Mouse (Mus musculus) forebrain, embryonic 15.5 days (tissue): ENCODE data around the gene Git2. TPM values are rescaled to one million over a fixed set of nuclear protein-coding genes. Genes with fewer than 3 reads are reported as not detected.

Experiments
- ATAC-seq: fragments of 200-750 bp; cut with Nextera tagmentation; replicated peaks from 2 replicates; pipeline ENCODE4 v1.8.0; 2017; ENCODE audit warnings: mild to moderate bottlenecking, moderate TSS enrichment, moderate library complexity
- H3K27ac ChIP-seq: fragments of 300-500 bp; sonication (generic); replicated peaks from 2 replicates; pipeline ENCODE4 v1.5.1; 2015; ENCODE audit warnings: mild to moderate bottlenecking, inconsistent platforms
- H3K27me3 ChIP-seq: fragments of 300-500 bp; sonication (generic); 2 replicates; pipeline ENCODE4 v1.6.1; 2015; ENCODE audit warnings: inconsistent platforms
- H3K36me3 ChIP-seq: fragments of 300-500 bp; sonication (generic); 2 replicates; pipeline ENCODE4 v1.6.1; 2015; ENCODE audit warnings: mild to moderate bottlenecking, inconsistent platforms
- H3K4me1 ChIP-seq: fragments of 300-500 bp; sonication (generic); 2 replicates; pipeline ENCODE4 v1.6.1; 2015; ENCODE audit warnings: inconsistent platforms
- H3K4me2 ChIP-seq: fragments of 300-500 bp; sonication (generic); replicated peaks from 2 replicates; pipeline ENCODE4 v1.6.1; 2015; ENCODE audit warnings: mild to moderate bottlenecking, inconsistent platforms
- H3K4me3 ChIP-seq: fragments of 300-500 bp; sonication (generic); 2 replicates; pipeline ENCODE4 v1.5.1; 2015; ENCODE audit warnings: mild to moderate bottlenecking, inconsistent platforms
- H3K9ac ChIP-seq: fragments of 300-500 bp; sonication (generic); replicated peaks from 2 replicates; pipeline ENCODE4 v1.6.1; 2015; ENCODE audit warnings: mild to moderate bottlenecking, inconsistent platforms
- H3K9me3 ChIP-seq: fragments of 300-500 bp; sonication (generic); 2 replicates; pipeline ENCODE4 v1.6.1; 2016; ENCODE audit warnings: inconsistent platforms
- WGBS: fragments of 180-500 bp; shearing (Covaris S2); methylation state at CpG from one replicate; pipeline ENCODE4 v1.1.7; 2015; ENCODE audit warnings: mixed read lengths; 5-methylcytosine and 5-hydroxymethylcytosine counted together
- polyA plus RNA-seq: library from polyadenylated mRNA; unstranded; fragments of >200 nt; fragmentation: Nextera tagmentation; extraction: Ambion mirVana; gene quantifications from 2 replicates; pipeline ENCODE4 v1.2.1, GENCODE M21; 2015

Git2 gene
- polyA plus RNA-seq, 1 experiment from 2014 or later: 46.6 TPM

DNA sequence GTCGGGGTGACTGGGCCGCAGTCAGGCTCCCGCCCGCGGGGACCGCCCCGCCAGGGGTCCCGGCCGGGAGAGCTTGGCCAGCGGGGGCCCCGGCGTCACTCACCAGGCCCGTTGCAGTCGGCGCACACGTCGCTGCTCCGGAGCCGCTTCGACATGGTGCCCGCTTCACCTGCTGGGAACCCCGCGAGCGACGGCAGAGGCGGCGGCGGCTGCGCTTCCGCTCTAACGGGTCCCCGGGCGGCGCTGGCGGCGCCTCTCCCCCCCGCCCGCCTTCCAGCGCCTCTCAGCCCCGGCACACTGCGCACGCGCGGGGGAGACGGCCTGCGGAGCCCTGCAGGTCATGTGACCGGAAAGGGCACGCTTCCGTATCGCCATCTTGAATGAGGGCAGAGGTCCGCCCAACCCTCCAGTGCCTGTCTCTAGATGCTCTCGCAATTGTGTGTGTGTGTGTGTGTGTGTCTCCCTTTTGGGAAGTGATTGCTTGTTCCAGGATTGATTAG is 2.1 kb downstream of the Git2 start:
- Histone ChIP-seq H3K9me3 (no peaks in the 10 kb centered on the region), H3K27me3 (no peaks in the 10 kb centered on the region), H3K4me3 (peak overlapping the region; percentile 76), H3K4me2 (peak overlapping the region; percentile 71), H3K9ac (peak overlapping the region; percentile 95), H3K36me3 (no peaks in the 10 kb centered on the region), H3K27ac (peak overlapping the region; percentile 95), H3K4me1 (peaks cover 48% of the 10 kb centered on the region)
- WGBS: under 1% methylated on average over 28 of the region's 52 CpGs
- peak; percentile 78 for ATAC-seq

DNA sequence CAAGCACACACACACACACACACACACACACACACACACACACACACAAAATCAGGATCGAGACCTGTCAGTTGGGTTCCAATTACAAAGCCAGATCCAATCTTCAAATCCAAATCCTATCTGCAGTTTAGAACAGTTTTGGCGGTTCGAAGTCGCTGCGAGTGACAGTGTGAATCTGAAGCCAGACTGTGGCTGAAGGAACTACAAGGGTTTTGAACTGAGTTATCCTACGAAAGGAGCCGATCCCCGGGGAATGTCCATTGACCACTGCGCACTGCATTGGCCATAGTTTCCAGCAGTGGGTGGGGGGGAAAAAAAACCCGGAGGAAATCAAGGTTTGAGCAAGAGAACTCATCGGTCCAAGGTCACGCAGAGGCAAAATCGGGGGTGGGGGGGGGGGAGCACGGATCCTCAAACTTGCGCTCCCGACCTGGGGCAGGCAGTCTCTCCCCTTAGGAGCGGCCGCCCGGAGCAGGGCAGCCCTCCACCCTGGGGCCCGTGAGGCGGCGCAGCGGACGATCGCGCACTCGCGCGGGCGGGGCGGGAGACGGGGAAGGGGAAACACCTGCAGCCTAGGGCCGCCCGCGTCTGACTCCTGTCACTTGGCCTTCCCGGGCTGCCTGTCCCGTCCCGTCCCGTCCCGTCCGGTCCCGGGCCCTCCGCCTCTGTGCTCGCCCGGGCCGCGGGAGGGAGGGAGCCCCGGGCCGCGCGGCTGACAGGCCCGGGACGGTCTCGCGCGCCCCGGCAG is 2.7 kb downstream of the Git2 start:
- under 1% methylated on average over 51 of the region's 57 CpGs for WGBS
- Histone ChIP-seq H3K9me3 (no peaks in the 10 kb centered on the region), H3K4me2 (peak overlapping the region; percentile 71), H3K36me3 (no peaks in the 10 kb centered on the region), H3K4me1 (peaks cover 44% of the 10 kb centered on the region), H3K27ac (peak overlapping the region; percentile 95), H3K9ac (peak overlapping the region; percentile 95), H3K27me3 (no peaks in the 10 kb centered on the region), H3K4me3 (peak overlapping the region; percentile 76)
- ATAC-seq: peak; percentile 46

DNA sequence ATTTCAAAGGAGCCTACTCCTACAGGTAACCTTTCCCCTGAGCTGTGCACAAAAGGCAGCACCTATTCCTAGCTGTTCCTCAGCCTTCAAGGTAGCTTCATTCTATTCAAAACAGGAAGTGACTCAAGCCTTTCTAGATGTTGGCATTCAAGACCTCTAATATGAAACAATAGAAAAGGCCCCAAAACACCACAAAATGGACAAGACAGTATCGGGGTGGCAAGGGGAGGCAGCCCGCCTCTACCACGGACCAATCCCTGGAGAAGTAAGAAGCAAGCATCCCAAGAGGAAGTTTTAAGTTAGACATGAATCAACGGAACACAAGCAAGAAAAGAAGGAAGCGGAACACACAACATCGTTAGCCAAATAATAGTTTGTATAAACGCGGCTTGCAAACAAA is 3.5 kb downstream of the Git2 start:
- peaks cover 40% of the 10 kb centered on the region for H3K4me1 ChIP-seq
- peak overlapping the region; percentile 76 for H3K4me3 ChIP-seq
- H3K4me2 ChIP-seq: peak overlapping the region; percentile 71
- ATAC-seq: no peak
- H3K9me3 ChIP-seq: no peaks in the 10 kb centered on the region
- 50% methylated on average over 8 of the region's 8 CpGs for WGBS
- H3K27ac ChIP-seq: no peak overlapping the region; the same call in 1 of the 2 replicates
- H3K9ac ChIP-seq: no peak overlapping the region
- no peaks in the 10 kb centered on the region for H3K36me3 ChIP-seq
- H3K27me3 ChIP-seq: no peaks in the 10 kb centered on the region

DNA sequence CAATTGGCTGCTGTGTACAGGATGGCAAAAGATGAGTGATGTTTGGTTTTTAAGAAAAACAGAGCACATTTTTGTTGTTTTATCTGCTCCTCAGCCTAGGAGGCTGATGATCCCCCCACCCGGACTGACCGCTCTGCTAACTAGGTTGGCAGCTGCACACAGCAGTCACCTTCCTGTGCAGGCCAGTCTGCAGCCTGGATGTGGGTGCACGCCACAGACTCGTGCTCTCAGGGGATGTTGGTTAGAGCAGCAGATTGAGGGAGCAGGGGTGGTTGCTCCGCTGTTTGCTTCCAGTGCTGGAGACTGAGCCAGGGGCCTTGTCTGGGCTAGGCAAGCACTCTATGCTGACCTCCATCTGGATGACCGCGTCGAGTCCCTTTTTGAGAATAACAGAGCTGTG is 5.5 kb downstream of the Git2 start:
- Histone ChIP-seq H3K9me3 (no peaks in the 10 kb centered on the region), H3K4me2 (no peak overlapping the region), H3K4me3 (no peak overlapping the region), H3K27me3 (no peaks in the 10 kb centered on the region), H3K4me1 (peaks cover 24% of the 10 kb centered on the region), H3K9ac (no peak overlapping the region), H3K36me3 (peaks cover 12% of the 10 kb centered on the region; the same call in 1 of the 2 replicates), H3K27ac (no peak overlapping the region)
- 91% methylated on average over 8 of the region's 8 CpGs for WGBS
- ATAC-seq: no peak

DNA sequence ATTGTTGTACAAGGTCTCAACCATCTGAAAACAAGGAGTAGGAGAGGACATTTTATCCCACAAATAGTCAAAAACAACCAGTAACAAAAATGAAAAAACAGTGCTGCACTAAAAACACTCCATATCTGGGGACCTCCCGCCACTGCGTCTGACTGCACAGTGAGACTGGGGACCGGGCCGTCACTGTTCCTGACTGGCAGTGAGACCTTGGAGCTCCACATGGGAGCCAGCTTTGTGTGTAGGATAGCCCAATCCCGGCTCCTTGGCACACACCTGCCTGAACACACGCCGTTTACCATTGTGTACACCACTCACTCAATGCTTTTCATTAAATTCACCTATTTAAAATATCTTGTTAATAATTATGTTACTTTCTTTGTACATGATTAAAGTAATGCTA is 8.1 kb downstream of the Git2 start:
- ATAC-seq: no peak
- Histone ChIP-seq H3K9me3 (no peaks in the 10 kb centered on the region), H3K9ac (no peak overlapping the region), H3K4me1 (peaks cover 15% of the 10 kb centered on the region), H3K4me3 (no peak overlapping the region), H3K36me3 (peaks cover 35% of the 10 kb centered on the region), H3K27me3 (no peaks in the 10 kb centered on the region), H3K27ac (no peak overlapping the region), H3K4me2 (no peak overlapping the region)
- 81% methylated on average over 7 of the region's 7 CpGs for WGBS

DNA sequence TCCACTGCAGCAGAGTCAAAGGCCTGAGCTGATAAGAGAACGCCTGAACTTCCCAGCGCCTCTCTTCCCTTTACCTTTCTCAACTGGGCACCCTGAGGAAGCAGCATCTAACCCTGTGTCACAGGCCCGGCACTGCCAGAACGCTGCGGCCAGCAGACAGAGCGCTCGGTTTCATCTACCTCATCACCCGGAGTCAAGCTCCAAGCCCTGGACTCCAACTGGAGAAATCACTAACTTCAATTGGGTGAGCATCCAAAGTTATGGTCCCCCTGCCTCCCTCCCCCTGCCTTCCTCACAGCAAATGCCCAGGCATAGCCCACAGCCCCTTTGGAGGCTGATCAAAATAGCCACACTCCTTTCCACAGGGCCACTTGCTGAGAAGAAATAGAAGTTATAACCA is 8.6 kb downstream of the Git2 start:
- no peak for ATAC-seq
- Histone ChIP-seq H3K4me1 (peaks cover 10% of the 10 kb centered on the region), H3K9ac (no peak overlapping the region), H3K27me3 (no peaks in the 10 kb centered on the region), H3K4me2 (no peak overlapping the region), H3K27ac (no peak overlapping the region), H3K36me3 (peaks cover 40% of the 10 kb centered on the region), H3K4me3 (no peak overlapping the region), H3K9me3 (no peaks in the 10 kb centered on the region)
- 88% methylated on average over 8 of the region's 8 CpGs for WGBS

DNA sequence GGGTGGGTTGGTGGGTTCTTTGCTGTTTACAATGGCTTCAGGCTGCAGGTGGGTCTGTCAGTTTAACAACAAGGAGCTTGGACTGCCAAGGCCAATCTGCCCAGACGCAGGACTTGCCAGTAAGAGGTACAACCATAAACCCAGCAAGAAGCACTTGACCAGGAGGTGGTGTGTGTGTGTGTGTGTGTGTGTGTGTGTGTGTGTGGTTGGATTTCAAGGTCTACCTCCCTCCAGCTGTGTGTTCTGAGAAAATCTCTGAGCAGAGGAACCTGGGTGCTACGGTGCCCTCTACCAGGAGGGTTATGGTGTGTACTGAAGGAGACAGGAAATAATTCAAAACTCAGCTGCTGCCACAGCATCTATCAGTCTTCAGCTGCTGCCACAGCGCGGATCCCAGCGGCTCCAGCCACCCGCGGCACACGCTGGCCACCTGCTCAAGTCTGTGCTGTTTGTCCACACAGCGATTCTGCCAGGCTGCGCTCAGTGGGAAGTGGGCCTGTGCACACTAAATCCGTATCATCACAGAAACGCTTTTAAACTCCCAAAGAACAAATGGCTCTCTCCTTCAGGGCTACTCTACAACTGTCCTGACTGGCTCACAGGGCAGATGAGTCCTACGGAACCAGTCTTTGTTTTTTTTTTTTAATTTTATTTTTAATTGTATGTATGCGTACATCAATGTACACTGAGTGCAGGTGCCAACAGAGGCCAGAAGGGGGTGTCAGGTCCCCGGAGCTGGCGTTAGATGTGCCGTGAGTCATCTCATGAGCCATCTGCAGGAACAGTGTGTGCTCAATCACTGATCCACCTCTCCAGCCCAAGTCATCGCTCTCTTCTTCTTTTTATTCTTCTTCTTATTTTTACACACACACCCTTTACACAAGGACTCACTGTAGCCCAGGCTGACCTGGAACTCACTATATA is 10.2 kb downstream of the Git2 start:
- H3K4me2 ChIP-seq: no peak overlapping the region
- no peak for ATAC-seq
- no peaks in the 10 kb centered on the region for H3K27me3 ChIP-seq
- H3K9ac ChIP-seq: no peak overlapping the region
- peaks cover 53% of the 10 kb centered on the region for H3K36me3 ChIP-seq
- no peak overlapping the region for H3K27ac ChIP-seq
- H3K9me3 ChIP-seq: no peaks in the 10 kb centered on the region
- WGBS: 88% methylated on average over 18 of the region's 18 CpGs
- H3K4me3 ChIP-seq: no peak overlapping the region
- H3K4me1 ChIP-seq: 0 out of 2 replicates have a peak, but pooled peaks cover 2% of the 10 kb centered on the region

DNA sequence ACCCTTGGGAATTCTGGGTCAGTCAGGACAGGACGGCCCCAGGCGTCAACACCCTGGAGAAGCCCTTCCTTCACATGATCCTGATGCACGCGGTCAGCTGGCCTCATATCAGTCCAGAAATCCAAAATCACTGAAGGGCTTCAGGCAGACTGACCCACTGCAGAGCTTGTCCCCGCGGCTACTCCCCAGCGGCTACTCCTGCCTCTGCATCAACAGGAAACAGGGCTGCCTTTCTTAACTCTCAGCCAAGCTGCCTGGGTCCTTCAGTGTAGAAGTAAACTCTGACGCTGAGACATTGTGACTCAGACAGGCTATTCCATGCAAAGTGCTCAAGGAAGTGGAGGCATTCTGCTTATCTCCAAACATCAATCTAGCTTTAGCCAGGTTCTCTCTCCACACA is 13.3 kb downstream of the Git2 start:
- Histone ChIP-seq H3K27me3 (no peaks in the 10 kb centered on the region), H3K9me3 (no peaks in the 10 kb centered on the region), H3K4me3 (no peak overlapping the region), H3K27ac (no peak overlapping the region), H3K9ac (no peak overlapping the region), H3K4me1 (no peaks in the 10 kb centered on the region), H3K36me3 (peaks cover 62% of the 10 kb centered on the region), H3K4me2 (no peak overlapping the region)
- ATAC-seq: no peak
- WGBS: 90% methylated on average over 8 of the region's 8 CpGs

DNA sequence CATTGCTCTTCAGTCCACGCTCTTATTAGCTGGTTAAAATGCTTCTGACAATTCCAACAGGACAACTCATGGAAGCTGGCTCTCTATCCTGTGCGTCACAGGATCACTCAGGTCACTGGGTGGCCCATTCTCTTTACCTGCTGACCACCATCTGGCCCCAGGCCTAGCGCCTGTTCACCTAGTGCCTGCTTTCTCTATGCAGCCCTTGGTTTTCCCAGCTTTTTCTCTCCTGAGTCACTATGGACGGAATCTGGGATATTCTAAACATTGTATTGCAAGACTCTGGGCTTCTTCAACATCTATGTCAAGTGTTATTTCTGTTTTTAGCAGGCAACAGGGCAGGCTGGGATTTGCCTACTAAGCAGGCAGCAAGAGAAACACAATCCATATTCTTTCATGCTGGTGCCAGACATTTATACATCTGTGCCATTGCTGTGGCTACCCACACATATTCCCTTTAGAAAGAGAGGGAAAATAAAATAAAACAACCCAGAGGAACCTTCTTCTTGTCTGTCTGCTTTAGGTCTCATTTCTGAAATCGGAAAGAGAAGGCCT is 15.7 kb downstream of the Git2 start:
- no peak overlapping the region for H3K4me3 ChIP-seq
- H3K9ac ChIP-seq: no peak overlapping the region
- H3K27ac ChIP-seq: no peak overlapping the region
- 91% methylated on average over 5 of the region's 5 CpGs for WGBS
- peaks cover 60% of the 10 kb centered on the region for H3K36me3 ChIP-seq
- no peaks in the 10 kb centered on the region for H3K9me3 ChIP-seq
- H3K27me3 ChIP-seq: no peaks in the 10 kb centered on the region
- H3K4me1 ChIP-seq: no peaks in the 10 kb centered on the region
- no peak overlapping the region for H3K4me2 ChIP-seq
- ATAC-seq: no peak

DNA sequence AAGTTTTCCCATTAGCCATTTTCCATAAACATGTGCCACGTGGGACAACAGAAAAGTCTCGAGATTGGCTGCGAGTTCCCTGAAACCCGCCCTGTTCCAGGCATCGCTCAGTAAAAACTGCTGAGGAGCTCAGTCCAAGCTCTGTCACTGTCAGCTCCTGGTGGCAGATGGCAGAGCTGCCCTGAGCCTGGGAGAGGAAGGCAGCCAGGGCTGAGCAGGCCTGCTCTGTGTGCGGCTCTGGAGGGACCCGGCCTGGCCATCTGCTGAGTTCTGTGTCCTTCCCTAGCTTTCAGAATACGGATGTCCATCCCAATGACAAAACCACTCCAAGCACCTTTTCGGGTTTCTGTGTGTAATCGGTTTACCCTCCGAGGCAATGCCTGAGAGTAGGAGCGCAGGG is 21.9 kb downstream of the Git2 start:
- no peak overlapping the region for H3K4me3 ChIP-seq
- H3K27ac ChIP-seq: peak overlapping the region; percentile 39; the same call in 1 of the 2 replicates
- H3K36me3 ChIP-seq: peaks cover 48% of the 10 kb centered on the region
- no peaks in the 10 kb centered on the region for H3K27me3 ChIP-seq
- 74% methylated on average over 12 of the region's 12 CpGs for WGBS
- ATAC-seq: peak; percentile 76; the same call in 1 of the 2 replicates
- H3K9ac ChIP-seq: no peak overlapping the region
- no peaks in the 10 kb centered on the region for H3K4me1 ChIP-seq
- H3K4me2 ChIP-seq: no peak overlapping the region
- no peaks in the 10 kb centered on the region for H3K9me3 ChIP-seq

DNA sequence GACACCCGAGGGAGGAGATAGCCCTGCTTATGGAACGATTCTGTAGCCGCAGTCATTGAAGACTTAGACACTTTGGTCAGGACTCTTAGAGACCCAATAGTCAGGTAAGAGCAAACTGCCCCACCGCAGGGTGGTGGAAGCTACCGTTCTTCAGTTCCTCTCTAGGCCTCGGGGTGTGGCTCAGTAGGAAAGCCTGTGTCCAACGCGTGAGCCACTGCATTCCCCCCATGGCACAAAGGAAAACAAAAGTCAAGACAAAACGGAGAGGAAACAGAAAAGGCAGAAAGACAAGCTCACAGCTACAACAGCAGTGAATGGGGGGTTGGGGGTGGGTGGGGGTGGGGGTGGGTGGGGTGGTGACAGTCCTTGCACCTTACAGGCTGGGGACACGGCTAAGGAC is 22.9 kb downstream of the Git2 start:
- WGBS: 94% methylated on average over 10 of the region's 10 CpGs
- H3K27ac ChIP-seq: no peak overlapping the region
- no peaks in the 10 kb centered on the region for H3K27me3 ChIP-seq
- H3K4me2 ChIP-seq: no peak overlapping the region
- no peak overlapping the region for H3K4me3 ChIP-seq
- no peak for ATAC-seq
- H3K4me1 ChIP-seq: no peaks in the 10 kb centered on the region
- no peaks in the 10 kb centered on the region for H3K9me3 ChIP-seq
- peaks cover 57% of the 10 kb centered on the region for H3K36me3 ChIP-seq
- H3K9ac ChIP-seq: no peak overlapping the region

DNA sequence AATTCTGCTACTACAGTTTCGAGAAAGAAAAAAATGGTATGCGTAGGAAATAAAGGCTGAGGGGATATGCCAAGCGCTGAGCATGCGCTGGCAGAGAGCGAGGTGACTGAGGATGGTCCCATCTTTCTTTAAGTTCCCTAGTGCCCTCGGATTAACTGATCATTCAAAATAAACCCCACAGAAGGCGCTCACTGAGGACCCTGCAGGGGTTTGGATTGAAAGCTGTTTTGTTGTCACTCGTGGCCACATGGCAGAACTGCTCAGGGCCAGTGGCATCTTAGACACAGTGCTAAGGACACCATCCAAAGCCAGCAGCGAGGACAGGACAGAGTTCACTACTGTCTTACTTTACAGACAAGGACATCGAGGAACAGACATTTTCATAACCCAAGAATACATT is 25.0 kb downstream of the Git2 start:
- Histone ChIP-seq H3K4me2 (no peak overlapping the region), H3K9ac (no peak overlapping the region), H3K4me3 (no peak overlapping the region), H3K27me3 (no peaks in the 10 kb centered on the region), H3K27ac (no peak overlapping the region), H3K9me3 (no peaks in the 10 kb centered on the region), H3K36me3 (peaks cover 65% of the 10 kb centered on the region), H3K4me1 (no peaks in the 10 kb centered on the region)
- WGBS: 81% methylated on average over 10 of the region's 10 CpGs
- ATAC-seq: no peak
